Mouse (Mus musculus) heart, embryonic 14.5 days (tissue): ENCODE data around the gene Morc3. TPM values are rescaled to one million over a fixed set of nuclear protein-coding genes. Genes with fewer than 3 reads are reported as not detected.

Experiments used
- ATAC-seq: fragments of 200-750 bp; cut with Nextera tagmentation; 2 replicates; pipeline ENCODE4 v1.8.0; 2017; ENCODE audit warnings: low read depth, moderate TSS enrichment; ENCODE audit not compliant: insufficient number of reproducible peaks, insufficient read depth, low FRiP score
- H3K27ac ChIP-seq, 2 experiments: fragments of 200-500 bp in 1 of 2; fragments of 300-500 bp in 1 of 2; sonication (generic) in 1 of 2; replicated peaks in 1 of 2; 2 replicates each; pipeline ENCODE4 v1.5.1; 2012 to 2014; ENCODE audit warnings: low read depth in 2 of 2, low read length in 2 of 2, control low read depth in 1 of 2, mild to moderate bottlenecking in 1 of 2, mixed read lengths in 1 of 2; ENCODE audit not compliant: control insufficient read depth in 1 of 2, insufficient read depth in 1 of 2
- H3K27me3 ChIP-seq: fragments of 300-500 bp; sonication (generic); 2 replicates; pipeline ENCODE4 v1.6.1; 2014; ENCODE audit warnings: mild to moderate bottlenecking, low read length, control low read depth; ENCODE audit not compliant: control insufficient read depth, insufficient read depth
- H3K36me3 ChIP-seq: fragments of 300-500 bp; sonication (generic); 2 replicates; pipeline ENCODE4 v1.6.1; 2014; ENCODE audit warnings: mild to moderate bottlenecking, control low read depth, low read length, mixed read lengths; ENCODE audit not compliant: control insufficient read depth, insufficient read depth
- H3K4me1 ChIP-seq, 2 experiments: fragments of 200-500 bp in 1 of 2; fragments of 300-500 bp in 1 of 2; sonication (generic) in 1 of 2; 2 replicates each; pipeline ENCODE4 v1.6.1; 2012 to 2014; ENCODE audit warnings: low read length in 2 of 2, control low read depth in 1 of 2, mixed read lengths in 1 of 2; ENCODE audit not compliant: control insufficient read depth in 2 of 2, insufficient read depth in 2 of 2
- H3K4me2 ChIP-seq: fragments of 300-500 bp; sonication (generic); 2 replicates; pipeline ENCODE4 v1.6.1; 2014; ENCODE audit warnings: mild to moderate bottlenecking, low read length
- H3K4me3 ChIP-seq, 2 experiments: fragments of 200-500 bp in 1 of 2; fragments of 300-500 bp in 1 of 2; sonication (generic) in 1 of 2; 2 replicates each; pipeline ENCODE4 v1.5.1; 2012 to 2014; ENCODE audit warnings: low read length in 2 of 2, mild to moderate bottlenecking in 2 of 2, control low read depth in 1 of 2, low read depth in 1 of 2, moderate library complexity in 1 of 2; ENCODE audit not compliant: control insufficient read depth in 1 of 2, insufficient read depth in 1 of 2
- H3K9ac ChIP-seq: fragments of 300-500 bp; sonication (generic); 2 replicates; pipeline ENCODE4 v1.6.1; 2014; ENCODE audit warnings: mild to moderate bottlenecking, low read length
- H3K9me3 ChIP-seq: fragments of 300-500 bp; sonication (generic); 2 replicates; pipeline ENCODE4 v1.6.1; 2016; ENCODE audit warnings: low read length, control low read depth; ENCODE audit not compliant: control insufficient read depth
- WGBS: fragments of 180-500 bp; shearing (Covaris S2); extraction: QIAGEN DNeasy Blood & Tissue Kit; methylation state at CpG from one replicate; pipeline ENCODE4 v1.1.7; 2014; 5-methylcytosine and 5-hydroxymethylcytosine counted together
- polyA plus RNA-seq: library from polyadenylated mRNA; unstranded; fragments of >200 nt; fragmentation: Nextera tagmentation; extraction: Ambion mirVana; gene quantifications from 2 replicates; pipeline ENCODE4 v1.2.1, GENCODE M21; 2014

The Morc3 gene
- polyA plus RNA-seq, 1 experiment from 2014 or later, result 23.8 TPM

DNA sequence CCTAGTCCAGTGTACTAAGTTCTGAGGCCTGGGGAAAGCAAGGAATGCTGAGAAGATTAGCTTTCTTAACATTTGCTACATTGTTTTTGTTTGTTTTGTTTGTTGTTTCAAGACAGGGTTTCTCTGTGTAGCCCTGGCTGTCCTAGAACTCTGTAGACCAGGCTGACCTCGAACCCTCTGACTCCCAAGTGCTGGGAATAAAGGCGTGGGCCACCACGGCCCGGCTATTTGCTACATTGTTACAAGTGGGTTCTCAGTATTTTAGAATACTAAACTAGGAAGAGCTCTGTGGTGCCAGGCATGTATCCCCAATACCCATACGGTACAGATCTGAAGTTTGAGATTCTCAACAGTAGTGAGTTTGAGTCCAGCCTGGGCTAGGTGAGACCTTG is 52.8 kb downstream of the Morc3 start:
- no peaks in the 10 kb centered on the region for H3K9me3 ChIP-seq
- H3K27ac ChIP-seq, result no peak overlapping the region
- no peak for ATAC-seq
- peak overlapping the region; percentile 93 for H3K4me2 ChIP-seq
- H3K36me3 ChIP-seq, result peaks cover 30% of the 10 kb centered on the region
- peaks cover 0 to 7% of the 10 kb centered on the region in 2 experiments; a peak in 3 of 4 replicates for H3K4me1 ChIP-seq
- H3K4me3 ChIP-seq, result peak overlapping the region; percentile 82 to 90
- peak overlapping the region; percentile 82 for H3K9ac ChIP-seq
- 61% methylated on average over 5 of the region's 5 CpGs for WGBS
- H3K27me3 ChIP-seq, result no peaks in the 10 kb centered on the region

DNA sequence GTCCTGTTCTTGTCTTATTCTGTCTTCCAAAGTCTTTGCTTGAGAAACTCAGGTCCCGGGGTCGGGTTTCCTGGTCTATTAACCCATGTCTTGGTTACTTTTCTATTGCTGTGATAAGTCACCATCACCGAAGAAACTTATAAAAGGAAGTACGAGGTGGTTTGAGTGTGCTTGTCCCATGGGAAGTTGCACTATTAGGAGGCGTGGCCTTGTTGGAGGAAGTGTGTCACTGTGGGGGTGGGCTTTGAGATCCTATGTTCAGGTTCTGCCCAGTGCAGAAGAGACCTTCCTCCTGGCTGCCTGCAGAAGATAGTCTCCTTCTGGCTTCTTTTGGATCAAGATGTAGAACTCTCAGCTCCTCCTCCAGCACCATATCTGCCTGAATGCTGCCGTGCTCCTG is 56.6 kb downstream of the Morc3 start:
- Histone ChIP-seq H3K36me3 (peaks cover 68% of the 10 kb centered on the region), H3K4me2 (no peak overlapping the region), H3K27me3 (no peaks in the 10 kb centered on the region), H3K4me1 (peaks cover 0 to 7% of the 10 kb centered on the region in 2 experiments; a peak in 3 of 4 replicates), H3K27ac (no peak overlapping the region), H3K4me3 (no peak overlapping the region), H3K9me3 (no peaks in the 10 kb centered on the region), H3K9ac (no peak overlapping the region)
- ATAC-seq, result no peak
- WGBS, result 87% methylated on average over 6 of the region's 6 CpGs

DNA sequence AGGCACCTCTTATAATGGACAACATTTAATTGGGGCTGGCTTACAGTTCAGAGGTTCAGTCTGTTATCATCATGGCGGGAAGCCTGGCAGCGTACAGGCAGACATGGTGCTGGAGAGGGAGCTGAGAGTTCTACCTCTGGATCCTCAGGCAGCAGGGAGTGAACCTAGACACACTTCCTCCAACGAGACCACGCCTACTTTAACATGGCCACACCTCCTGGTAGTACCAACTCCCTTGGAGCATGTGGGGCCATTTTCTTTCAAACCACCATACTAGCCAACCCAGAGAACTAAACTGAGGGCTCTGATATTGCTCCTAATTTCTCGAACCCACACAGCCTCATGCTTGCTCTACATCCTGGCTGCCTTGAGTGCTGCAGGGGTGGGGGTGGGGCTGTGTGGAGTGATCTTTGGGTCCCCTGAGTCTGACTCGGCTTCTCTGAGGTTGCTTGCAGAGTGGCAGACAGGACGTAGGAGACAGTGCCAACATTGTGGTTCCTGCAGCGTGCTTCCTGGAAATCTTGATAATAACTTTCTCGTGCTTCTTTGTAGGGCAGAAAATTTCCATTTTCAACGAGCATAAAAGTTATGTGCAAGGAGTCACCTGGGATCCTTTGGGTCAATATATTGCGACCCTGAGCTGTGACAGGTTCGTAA is 59.2 kb downstream of the Morc3 start:
- peaks cover 86% of the 10 kb centered on the region for H3K36me3 ChIP-seq
- H3K9me3 ChIP-seq, result no peaks in the 10 kb centered on the region
- no peak overlapping the region for H3K4me2 ChIP-seq
- H3K4me3 ChIP-seq, result no peak overlapping the region
- WGBS, result 73% methylated on average over 12 of the region's 12 CpGs
- no peak overlapping the region for H3K27ac ChIP-seq
- no peaks in the 10 kb centered on the region for H3K4me1 ChIP-seq
- H3K9ac ChIP-seq, result no peak overlapping the region
- ATAC-seq, result no peak
- no peaks in the 10 kb centered on the region for H3K27me3 ChIP-seq

DNA sequence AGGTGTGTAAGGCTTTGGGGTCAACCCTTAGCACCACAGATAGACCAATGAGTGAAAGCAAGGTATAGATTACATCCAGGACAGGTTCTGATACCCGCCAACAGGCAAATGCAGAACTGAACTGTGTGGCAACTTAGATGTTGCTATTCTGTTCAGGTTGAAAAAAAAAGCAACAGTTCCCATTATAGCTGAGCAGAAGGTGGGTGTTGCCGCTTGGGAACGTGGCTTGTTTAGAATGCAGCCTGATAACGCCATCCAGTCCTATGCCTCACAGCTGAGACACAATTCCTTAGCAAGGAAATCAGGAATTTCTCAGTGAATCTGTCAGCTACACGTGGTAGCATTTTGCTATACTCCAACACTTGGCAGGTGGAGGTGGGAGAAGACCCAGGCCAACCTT is 61.4 kb downstream of the Morc3 start:
- ATAC-seq, result no peak
- Histone ChIP-seq H3K9me3 (no peaks in the 10 kb centered on the region), H3K27ac (no peak overlapping the region), H3K4me3 (no peak overlapping the region), H3K4me1 (no peaks in the 10 kb centered on the region), H3K4me2 (no peak overlapping the region), H3K36me3 (peaks cover 70% of the 10 kb centered on the region), H3K27me3 (no peaks in the 10 kb centered on the region), H3K9ac (no peak overlapping the region)
- 71% methylated on average over 5 of the region's 5 CpGs for WGBS

DNA sequence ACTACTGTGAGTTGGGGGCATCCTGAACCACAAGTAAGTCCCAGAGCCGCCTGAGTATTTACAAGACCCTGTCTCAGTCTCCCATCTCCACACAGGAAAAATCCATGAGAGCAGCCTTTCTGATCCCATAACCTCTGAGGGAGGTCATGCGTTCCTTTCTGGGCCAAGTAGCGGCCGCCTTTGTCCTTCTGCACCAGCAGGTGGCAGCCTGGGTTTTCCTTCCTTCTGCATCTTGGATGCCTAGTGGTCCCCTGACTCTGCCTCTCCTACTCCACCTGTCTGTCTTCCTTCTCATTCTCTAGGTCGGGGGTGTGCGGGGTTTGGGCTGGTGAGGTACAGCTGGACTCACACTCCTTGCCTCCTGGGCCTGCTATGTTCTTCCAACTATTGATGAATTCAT is 71.1 kb downstream of the Morc3 start:
- no peaks in the 10 kb centered on the region for H3K27me3 ChIP-seq
- H3K27ac ChIP-seq, result no peak overlapping the region
- H3K9ac ChIP-seq, result no peak overlapping the region
- ATAC-seq, result no peak
- no peaks in the 10 kb centered on the region for H3K9me3 ChIP-seq
- 83% methylated on average over 6 of the region's 6 CpGs for WGBS
- H3K36me3 ChIP-seq, result peaks cover 41% of the 10 kb centered on the region
- no peak overlapping the region for H3K4me3 ChIP-seq
- no peak overlapping the region for H3K4me2 ChIP-seq
- peaks cover 0 to 2% of the 10 kb centered on the region in 2 experiments; a peak in 1 of 4 replicates for H3K4me1 ChIP-seq

DNA sequence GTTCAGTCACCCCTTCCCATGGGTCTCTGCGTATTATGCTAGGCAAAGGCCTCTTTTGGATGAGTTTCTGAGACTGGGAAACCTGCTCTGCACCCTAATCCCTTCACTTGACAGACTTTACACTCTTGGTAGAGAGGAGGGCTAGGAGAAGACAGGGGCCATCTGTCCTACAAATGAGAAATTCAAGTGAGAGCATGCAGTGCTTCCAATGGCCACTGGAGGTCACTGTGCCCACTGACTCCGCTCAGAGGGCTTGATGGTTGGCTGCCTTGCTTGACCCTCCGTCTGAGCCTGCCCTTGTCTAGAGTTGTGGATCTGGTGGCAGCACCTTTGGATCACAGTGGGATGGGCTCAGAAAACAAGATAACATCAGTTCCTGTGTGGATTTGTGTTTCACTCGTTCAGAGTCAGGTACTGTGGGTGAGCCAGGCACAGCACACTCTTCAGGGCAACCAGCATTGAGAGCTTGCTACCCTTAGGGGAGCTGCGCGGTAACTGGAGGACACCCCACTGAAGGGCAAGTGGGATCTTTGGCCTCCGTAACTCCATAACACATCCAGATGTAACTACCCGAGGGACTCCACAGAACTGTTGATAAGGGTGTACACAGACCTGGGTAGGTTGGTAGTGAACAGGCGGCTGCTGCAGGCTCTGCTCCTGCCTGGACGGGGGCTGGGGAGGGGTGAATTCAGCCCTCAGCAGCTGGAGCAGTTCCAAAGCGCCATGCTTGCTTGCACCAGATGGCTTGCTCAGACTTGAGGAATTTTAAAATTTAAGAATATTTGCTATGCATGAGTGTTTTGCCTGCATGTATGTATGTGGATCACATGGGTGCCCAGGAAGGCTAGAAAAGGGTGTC is 74.5 kb downstream of the Morc3 start:
- Histone ChIP-seq H3K4me2 (no peak overlapping the region), H3K4me3 (no peak overlapping the region), H3K9me3 (no peaks in the 10 kb centered on the region), H3K4me1 (peaks cover 0 to 2% of the 10 kb centered on the region in 2 experiments; a peak in 1 of 4 replicates), H3K9ac (no peak overlapping the region), H3K36me3 (peaks cover 21% of the 10 kb centered on the region), H3K27ac (no peak overlapping the region), H3K27me3 (no peaks in the 10 kb centered on the region)
- WGBS, result 52% methylated on average over 11 of the region's 11 CpGs
- ATAC-seq, result no peak

DNA sequence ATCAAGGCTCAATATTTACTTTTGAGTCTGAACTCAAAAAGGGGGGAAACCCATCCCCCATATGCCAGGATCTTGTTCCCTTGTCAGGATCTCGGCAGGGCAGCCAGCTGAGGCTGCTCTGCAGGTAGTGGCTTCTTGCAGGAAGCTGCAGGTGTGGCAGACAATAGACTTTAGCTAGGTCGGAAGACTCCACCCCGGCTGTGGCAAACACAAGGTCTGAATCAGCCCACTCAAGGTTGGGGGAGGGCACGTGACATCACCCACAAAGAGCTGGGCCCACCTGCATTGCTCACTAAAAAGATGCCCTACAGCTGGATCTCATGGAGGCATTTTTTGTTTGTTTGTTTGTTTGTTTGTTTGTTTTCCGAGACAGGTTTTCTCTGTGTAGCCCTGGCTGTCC is 75.8 kb downstream of the Morc3 start:
- WGBS, result 76% methylated on average over 5 of the region's 5 CpGs
- Histone ChIP-seq H3K4me1 (peaks cover 0 to 2% of the 10 kb centered on the region in 2 experiments; a peak in 1 of 4 replicates), H3K36me3 (peaks cover 14% of the 10 kb centered on the region; the same call in 1 of the 2 replicates), H3K27ac (no peak overlapping the region), H3K4me3 (no peak overlapping the region), H3K9me3 (no peaks in the 10 kb centered on the region), H3K4me2 (no peak overlapping the region), H3K27me3 (no peaks in the 10 kb centered on the region), H3K9ac (no peak overlapping the region)
- no peak for ATAC-seq
